Mouse (Mus musculus) lung, embryonic 15.5 days (tissue): ENCODE measurements around the gene Hils1. TPM values are rescaled to one million over a fixed set of nuclear protein-coding genes. Genes with fewer than 3 reads are reported as not detected.

Source experiments
- ATAC-seq: fragments of 200-750 bp; cut with Nextera tagmentation; 2 replicates; pipeline ENCODE4 v1.8.0; 2017; ENCODE audit warnings: moderate number of reproducible peaks, borderline replicate concordance; ENCODE audit not compliant: low FRiP score, low TSS enrichment; ENCODE audit errors: extremely low read depth
- H3K27ac ChIP-seq: fragments of 300-500 bp; sonication (generic); 2 replicates; pipeline ENCODE4 v1.5.1; 2015; ENCODE audit warnings: moderate library complexity, mild to moderate bottlenecking, inconsistent platforms
- H3K27me3 ChIP-seq: fragments of 300-500 bp; sonication (generic); 2 replicates; pipeline ENCODE4 v1.6.1; 2015; ENCODE audit warnings: inconsistent platforms
- H3K36me3 ChIP-seq: fragments of 300-500 bp; sonication (generic); 2 replicates; pipeline ENCODE4 v1.6.1; 2015; ENCODE audit warnings: inconsistent platforms
- H3K4me1 ChIP-seq: fragments of 300-500 bp; sonication (generic); 2 replicates; pipeline ENCODE4 v1.6.1; 2015; ENCODE audit warnings: inconsistent platforms
- H3K4me2 ChIP-seq: fragments of 300-500 bp; sonication (generic); 2 replicates; pipeline ENCODE4 v1.6.1; 2015; ENCODE audit warnings: inconsistent platforms, mild to moderate bottlenecking, moderate library complexity
- H3K4me3 ChIP-seq: fragments of 300-500 bp; sonication (generic); 2 replicates; pipeline ENCODE4 v1.5.1; 2015; ENCODE audit warnings: mild to moderate bottlenecking, inconsistent platforms
- H3K9ac ChIP-seq: fragments of 300-500 bp; sonication (generic); 2 replicates; pipeline ENCODE4 v1.6.1; 2015; ENCODE audit warnings: inconsistent platforms
- H3K9me3 ChIP-seq: fragments of 300-500 bp; sonication (generic); 2 replicates; pipeline ENCODE4 v1.6.1; 2016; ENCODE audit warnings: inconsistent platforms
- WGBS: fragments of 180-500 bp; shearing (Covaris S2); methylation state at CpG from one replicate; pipeline ENCODE4 v1.1.7; 2015; 5-methylcytosine and 5-hydroxymethylcytosine counted together
- polyA plus RNA-seq: library from polyadenylated mRNA; unstranded; fragments of >200 nt; fragmentation: Nextera tagmentation; extraction: Ambion mirVana; gene quantifications from 2 replicates; pipeline ENCODE4 v1.2.1, GENCODE M21; 2015

The Hils1 gene
- polyA plus RNA-seq, 1 experiment from 2014 or later = not detected

- peaks cover 15% of the 10 kb centered on the region; the same call in 1 of the 2 replicates for H3K4me1 ChIP-seq
These were observed 8.8 kb downstream of the Hils1 start, which contains the start of gene Sgca for GRCm38 (mm10) chr11:94976199-94976598. Sgca (minus strand) TSS chr11:94976327.

GRCm38 (mm10) chr11:94978178-94978915, 11.0 kb downstream of the Hils1 start:
- no peaks in the 10 kb centered on the region for H3K36me3 ChIP-seq
- H3K27me3 ChIP-seq = no peaks in the 10 kb centered on the region; the same call in 1 of the 2 replicates
- peaks cover 15% of the 10 kb centered on the region; the same call in 1 of the 2 replicates for H3K4me1 ChIP-seq
- no peak overlapping the region for H3K27ac ChIP-seq
- no peak overlapping the region for H3K9ac ChIP-seq
- peak overlapping the region; percentile 51 for H3K4me2 ChIP-seq
- H3K4me3 ChIP-seq = peak overlapping the region; percentile 15
- peak; percentile 8; the same call in 1 of the 2 replicates for ATAC-seq
- WGBS = 33% methylated on average over 9 of the region's 9 CpGs
- no peaks in the 10 kb centered on the region for H3K9me3 ChIP-seq

More at GRCm38 (mm10) chr11:94976199-94976598, 8.8 kb downstream of the Hils1 start, which contains the start of gene Sgca:
- no peak within 1 kb of the TSS for H3K4me3 ChIP-seq
- H3K9me3 ChIP-seq = no peaks in the 10 kb centered on the region
- H3K9ac ChIP-seq = no peak within 1 kb of the TSS
- 60% methylated on average over 5 of the region's 5 CpGs for WGBS
- H3K27me3 ChIP-seq = no peaks in the 10 kb centered on the region; the same call in 1 of the 2 replicates
- no peaks in the 10 kb centered on the region for H3K36me3 ChIP-seq
- H3K4me2 ChIP-seq = no peak within 1 kb of the TSS
- H3K27ac ChIP-seq = no peak within 1 kb of the TSS
- ATAC-seq = no peak

- Histone ChIP-seq H3K9me3 (no peaks in the 10 kb centered on the region), H3K4me3 (peak overlapping the region; percentile 15), H3K27me3 (no peaks in the 10 kb centered on the region; the same call in 1 of the 2 replicates), H3K4me1 (peaks cover 15% of the 10 kb centered on the region; the same call in 1 of the 2 replicates), H3K36me3 (no peaks in the 10 kb centered on the region), H3K9ac (no peak overlapping the region), H3K27ac (no peak overlapping the region), H3K4me2 (peak overlapping the region; percentile 51)
- ATAC-seq = peak; percentile 91
- WGBS = 0% methylated on average over 20 of the region's 20 CpGs
These were observed 11.6 kb downstream of the Hils1 start for GRCm38 (mm10) chr11:94978947-94979346.

- H3K27ac ChIP-seq = no peak overlapping the region
- no peak overlapping the region for H3K4me3 ChIP-seq
- H3K9me3 ChIP-seq = no peaks in the 10 kb centered on the region
- no peaks in the 10 kb centered on the region; the same call in 1 of the 2 replicates for H3K27me3 ChIP-seq
- no peak for ATAC-seq
- no peak overlapping the region for H3K9ac ChIP-seq
- peaks cover 15% of the 10 kb centered on the region; the same call in 1 of the 2 replicates for H3K4me1 ChIP-seq
- no peaks in the 10 kb centered on the region for H3K36me3 ChIP-seq
- H3K4me2 ChIP-seq = peak overlapping the region; percentile 51
- WGBS = 70% methylated on average over 11 of the region's 11 CpGs
These were observed 12.2 kb downstream of the Hils1 start for GRCm38 (mm10) chr11:94979462-94980179.

GRCm38 (mm10) chr11:94985140-94985539, 17.7 kb downstream of the Hils1 start:
- 18% methylated on average over 1 of the region's 1 CpGs for WGBS
- no peaks in the 10 kb centered on the region for H3K9me3 ChIP-seq
- H3K36me3 ChIP-seq = no peaks in the 10 kb centered on the region
- no peaks in the 10 kb centered on the region for H3K27me3 ChIP-seq
- ATAC-seq = no peak
- H3K27ac ChIP-seq = no peak overlapping the region
- H3K4me1 ChIP-seq = peaks cover 28% of the 10 kb centered on the region
- H3K4me3 ChIP-seq = no peak overlapping the region
- H3K9ac ChIP-seq = no peak overlapping the region
- no peak overlapping the region for H3K4me2 ChIP-seq

DNA sequence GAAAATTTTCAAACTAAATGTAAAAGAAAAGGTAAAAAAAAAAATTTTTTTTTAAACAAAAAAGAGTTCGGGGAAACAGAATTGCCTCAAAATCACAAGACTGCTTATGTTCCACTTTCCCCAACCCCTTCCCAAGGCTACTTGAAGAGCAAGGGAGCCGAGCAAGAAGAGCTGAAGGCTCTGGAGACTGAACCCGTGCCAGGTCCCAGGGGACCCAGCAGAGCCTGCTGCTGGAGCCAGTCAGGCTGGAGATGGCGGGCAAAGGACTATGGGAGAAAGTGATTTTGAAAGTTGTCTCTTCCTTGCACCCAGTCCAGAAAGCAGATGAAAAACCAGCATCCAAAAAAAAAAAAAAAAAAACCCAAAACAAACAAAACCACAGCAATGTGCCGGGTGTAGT, 18.4 kb downstream of the Hils1 start:
- H3K4me1 ChIP-seq = peaks cover 33% of the 10 kb centered on the region
- no peak overlapping the region for H3K9ac ChIP-seq
- no peaks in the 10 kb centered on the region for H3K9me3 ChIP-seq
- WGBS = 55% methylated on average over 5 of the region's 5 CpGs
- H3K4me3 ChIP-seq = no peak overlapping the region
- H3K4me2 ChIP-seq = no peak overlapping the region
- no peaks in the 10 kb centered on the region for H3K36me3 ChIP-seq
- ATAC-seq = no peak
- no peaks in the 10 kb centered on the region for H3K27me3 ChIP-seq
- H3K27ac ChIP-seq = no peak overlapping the region

- Histone ChIP-seq H3K27me3 (no peaks in the 10 kb centered on the region), H3K9me3 (no peaks in the 10 kb centered on the region), H3K4me2 (no peak overlapping the region), H3K4me1 (peaks cover 33% of the 10 kb centered on the region), H3K4me3 (no peak overlapping the region), H3K9ac (no peak overlapping the region), H3K27ac (no peak overlapping the region), H3K36me3 (no peaks in the 10 kb centered on the region)
- no peak for ATAC-seq
- WGBS = 56% methylated on average over 2 of the region's 2 CpGs
These were observed 19.0 kb downstream of the Hils1 start for GRCm38 (mm10) chr11:94986435-94986834.

GRCm38 (mm10) chr11:94987341-94987740, 19.9 kb downstream of the Hils1 start:
- WGBS = 43% methylated on average over 6 of the region's 6 CpGs
- no peak for ATAC-seq
- no peak overlapping the region for H3K4me3 ChIP-seq
- H3K4me2 ChIP-seq = no peak overlapping the region
- no peaks in the 10 kb centered on the region for H3K9me3 ChIP-seq
- no peaks in the 10 kb centered on the region for H3K27me3 ChIP-seq
- H3K36me3 ChIP-seq = no peaks in the 10 kb centered on the region
- peaks cover 37% of the 10 kb centered on the region for H3K4me1 ChIP-seq
- no peak overlapping the region for H3K9ac ChIP-seq
- no peak overlapping the region for H3K27ac ChIP-seq

DNA sequence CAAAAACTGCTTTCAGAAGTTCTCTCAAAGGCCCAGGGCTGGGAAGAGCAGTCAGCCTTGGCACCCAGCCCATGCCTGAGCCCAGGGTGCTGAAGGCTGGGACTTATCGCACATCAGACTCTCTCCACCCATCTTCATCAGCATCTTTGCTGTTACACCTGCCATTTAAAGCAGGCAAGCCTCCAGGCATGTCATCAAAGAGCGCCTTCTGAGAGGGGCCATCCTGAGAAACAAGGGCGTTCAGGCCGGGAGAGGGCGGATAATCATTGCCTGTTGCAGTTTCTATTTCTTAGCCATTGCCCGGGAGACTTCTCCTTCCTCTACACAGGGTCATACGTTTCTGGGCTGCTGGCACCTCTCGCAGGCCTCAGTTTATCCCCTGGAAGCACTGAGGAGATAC, 20.5 kb downstream of the Hils1 start:
- H3K36me3 ChIP-seq = no peaks in the 10 kb centered on the region
- H3K9ac ChIP-seq = no peak overlapping the region
- H3K4me3 ChIP-seq = no peak overlapping the region
- no peaks in the 10 kb centered on the region for H3K9me3 ChIP-seq
- H3K27ac ChIP-seq = no peak overlapping the region
- no peak overlapping the region for H3K4me2 ChIP-seq
- 78% methylated on average over 8 of the region's 8 CpGs for WGBS
- ATAC-seq = no peak
- peaks cover 42% of the 10 kb centered on the region for H3K4me1 ChIP-seq
- H3K27me3 ChIP-seq = no peaks in the 10 kb centered on the region

DNA sequence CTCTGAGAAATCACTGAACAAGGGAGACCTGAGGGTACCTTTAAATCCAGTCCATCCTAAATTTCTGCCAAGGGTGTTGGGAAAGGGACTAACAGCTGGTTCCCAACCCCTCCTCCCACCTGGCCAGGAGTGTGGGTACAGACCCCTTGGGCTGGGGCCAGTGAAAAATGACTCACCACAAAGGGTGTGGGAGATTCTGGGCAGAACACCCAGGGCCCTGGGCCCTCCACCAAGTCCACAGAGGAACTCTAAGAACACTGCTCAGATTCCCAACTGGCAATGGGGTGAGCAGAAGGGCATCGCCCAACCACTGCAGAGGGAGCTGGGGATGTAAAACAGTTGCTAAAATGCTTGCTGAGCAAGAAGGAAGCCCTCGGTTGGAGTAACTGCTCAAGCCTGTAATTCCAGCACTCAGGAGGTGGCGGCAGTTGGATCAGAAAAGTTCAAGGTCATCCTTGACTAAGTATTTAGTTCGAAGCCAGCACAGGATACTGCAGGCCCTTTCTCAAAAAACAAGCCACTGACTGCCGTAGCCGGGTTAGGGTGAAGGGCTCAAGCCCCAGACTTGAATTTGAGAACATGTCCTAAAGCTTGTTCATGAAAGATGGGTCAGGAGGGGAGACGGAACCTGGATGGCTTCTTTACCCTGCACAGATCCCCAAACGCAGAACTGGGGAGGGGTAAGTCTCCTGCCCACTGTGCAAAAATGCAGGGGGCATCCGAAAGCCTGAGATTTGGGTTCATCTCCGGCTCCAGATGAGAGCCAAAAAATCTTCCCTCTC, 21.6 kb downstream of the Hils1 start:
- Histone ChIP-seq H3K36me3 (no peaks in the 10 kb centered on the region), H3K4me3 (peak overlapping the region; percentile 69), H3K27me3 (no peaks in the 10 kb centered on the region), H3K9me3 (no peaks in the 10 kb centered on the region), H3K9ac (peak overlapping the region; percentile 50), H3K27ac (peak overlapping the region; percentile 94), H3K4me1 (peaks cover 54% of the 10 kb centered on the region), H3K4me2 (peak overlapping the region; percentile 91)
- ATAC-seq = no peak
- 13% methylated on average over 10 of the region's 10 CpGs for WGBS

DNA sequence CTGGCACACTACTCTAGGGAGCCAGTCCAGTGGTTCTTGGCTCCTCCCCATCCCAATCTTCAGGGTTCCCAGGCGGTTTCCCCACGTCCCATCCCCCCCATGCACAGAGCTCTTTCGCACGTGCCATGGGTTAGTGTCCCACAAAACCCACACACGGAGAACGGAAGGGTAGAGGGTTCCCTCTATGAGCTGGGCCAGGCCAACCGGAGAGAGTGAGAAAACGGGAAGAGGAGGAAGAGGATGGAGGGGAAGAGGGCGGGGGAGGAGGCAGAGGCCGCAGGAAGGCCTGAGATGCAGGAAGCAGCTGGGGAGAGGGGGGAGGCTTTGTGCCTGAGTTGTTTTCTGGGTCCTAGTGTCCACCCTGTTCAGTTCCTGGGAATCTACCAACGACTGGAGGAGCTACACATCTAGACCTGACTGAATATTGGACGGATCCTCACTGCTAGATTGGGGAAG, 22.2 kb downstream of the Hils1 start:
- peak overlapping the region; percentile 69 for H3K4me3 ChIP-seq
- H3K9ac ChIP-seq = peak overlapping the region; percentile 50
- under 1% methylated on average over 12 of the region's 12 CpGs for WGBS
- H3K9me3 ChIP-seq = no peaks in the 10 kb centered on the region
- H3K4me1 ChIP-seq = peaks cover 60% of the 10 kb centered on the region
- peak overlapping the region; percentile 91 for H3K4me2 ChIP-seq
- no peaks in the 10 kb centered on the region for H3K36me3 ChIP-seq
- H3K27ac ChIP-seq = peak overlapping the region; percentile 94
- ATAC-seq = peak; percentile 66
- no peaks in the 10 kb centered on the region for H3K27me3 ChIP-seq
